Mouse (Mus musculus): ENCODE measurements at regions not wholly inside any gene's neighbourhood (a gene's known extent, or its start where the extent isn't known, plus 50 kb on each side); places are given as distances from the start of the nearest gene placed in this dataset.
A peak's percentile ranks its signal among the peaks of the same experiment; 100 is the strongest.

DNA sequence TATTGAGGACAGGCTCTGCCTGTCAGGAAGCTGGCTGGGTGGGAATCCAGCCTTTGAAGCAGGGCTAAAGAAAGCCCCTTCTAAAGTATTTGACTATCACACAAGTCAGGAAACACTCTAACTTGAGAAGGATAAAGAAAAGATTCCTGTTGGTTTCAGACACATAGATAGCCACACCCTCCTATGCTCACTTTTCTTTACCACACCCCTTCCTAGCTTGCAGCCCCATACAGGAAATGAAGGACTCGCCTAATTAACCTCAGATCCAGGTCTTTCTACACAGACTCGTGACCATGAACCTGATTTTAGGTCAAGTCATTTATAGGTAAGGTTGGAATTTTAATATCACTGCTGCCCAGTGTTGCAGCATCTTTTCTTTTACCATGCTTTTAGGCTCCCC, 154.9 kb downstream of the Tex36 start:
- no peaks in the 10 kb centered on the region for H3K27me3 ChIP-seq (replicated peaks; ENCODE audit: control insufficient read depth, insufficient read depth, low read length)
- ATAC-seq: no peak
- WGBS: 40% methylated on average over 2 of the region's 2 CpGs

GRCm38 (mm10) chr7:133441661-133442060, 160.3 kb downstream of the Tex36 start:
- peaks cover 24% of the 10 kb centered on the region for H3K4me1 ChIP-seq (replicated peaks; ENCODE audit: control insufficient read depth, insufficient read depth, low read length)
- peak overlapping the region; percentile 69 for H3K27ac ChIP-seq (ENCODE audit: low read length)

More for the DNA sequence above, 154.9 kb downstream of the Tex36 start:
- Histone ChIP-seq H3K9me3 (ENCODE audit: control insufficient read depth, low read length) (no peaks in the 10 kb centered on the region), H3K4me3 (replicated peaks; ENCODE audit: low read length) (no peak overlapping the region), H3K36me3 (ENCODE audit: control insufficient read depth, insufficient read depth) (no peaks in the 10 kb centered on the region), H3K9ac (replicated peaks; ENCODE audit: low read depth, low read length) (no peak overlapping the region), H3K4me2 (ENCODE audit: low read length) (no peak overlapping the region), H3K27ac (ENCODE audit: low read length) (no peak overlapping the region), H3K4me1 (replicated peaks; ENCODE audit: control insufficient read depth, insufficient read depth, low read length) (peaks cover 3% of the 10 kb centered on the region; the same call in 1 of the 2 replicates)

GRCm38 (mm10) chr7:133441169-133441568, 160.8 kb downstream of the Tex36 start:
- no peaks in the 10 kb centered on the region for H3K27me3 ChIP-seq (replicated peaks; ENCODE audit: control insufficient read depth, insufficient read depth, low read length)
- peak overlapping the region; percentile 30 for H3K9ac ChIP-seq (replicated peaks; ENCODE audit: low read depth, low read length)
- H3K4me3 ChIP-seq (replicated peaks; ENCODE audit: low read length): peak overlapping the region; percentile 20
- H3K36me3 ChIP-seq (ENCODE audit: control insufficient read depth, insufficient read depth): no peaks in the 10 kb centered on the region
- peak overlapping the region; percentile 69 for H3K27ac ChIP-seq (ENCODE audit: low read length)
- no peaks in the 10 kb centered on the region for H3K9me3 ChIP-seq (ENCODE audit: control insufficient read depth, low read length)
- peaks cover 24% of the 10 kb centered on the region for H3K4me1 ChIP-seq (replicated peaks; ENCODE audit: control insufficient read depth, insufficient read depth, low read length)
- ATAC-seq: peak; percentile 55
- WGBS: 9% methylated on average over 6 of the region's 6 CpGs
- H3K4me2 ChIP-seq (ENCODE audit: low read length): peak overlapping the region; percentile 49

More at GRCm38 (mm10) chr7:133441661-133442060, 160.3 kb downstream of the Tex36 start:
- Histone ChIP-seq H3K27me3 (replicated peaks; ENCODE audit: control insufficient read depth, insufficient read depth, low read length) (no peaks in the 10 kb centered on the region), H3K9me3 (ENCODE audit: control insufficient read depth, low read length) (no peaks in the 10 kb centered on the region), H3K4me2 (ENCODE audit: low read length) (0 out of 2 replicates have a peak overlapping the region, but pooled peaks have one; percentile 16), H3K4me3 (replicated peaks; ENCODE audit: low read length) (no peak overlapping the region), H3K9ac (replicated peaks; ENCODE audit: low read depth, low read length) (no peak overlapping the region), H3K36me3 (ENCODE audit: control insufficient read depth, insufficient read depth) (no peaks in the 10 kb centered on the region)
- no peak for ATAC-seq
- WGBS: 9% methylated on average over 4 of the region's 4 CpGs

GRCm38 (mm10) chr7:133440711-133441110, 161.2 kb downstream of the Tex36 start:
- H3K27ac ChIP-seq (ENCODE audit: low read length): peak overlapping the region; percentile 69
- no peaks in the 10 kb centered on the region for H3K27me3 ChIP-seq (replicated peaks; ENCODE audit: control insufficient read depth, insufficient read depth, low read length)
- H3K9me3 ChIP-seq (ENCODE audit: control insufficient read depth, low read length): no peaks in the 10 kb centered on the region
- 6% methylated on average over 12 of the region's 12 CpGs for WGBS
- peak overlapping the region; percentile 30 for H3K9ac ChIP-seq (replicated peaks; ENCODE audit: low read depth, low read length)
- peak overlapping the region; percentile 49 for H3K4me2 ChIP-seq (ENCODE audit: low read length)
- ATAC-seq: peak; percentile 87
- peak overlapping the region; percentile 20 for H3K4me3 ChIP-seq (replicated peaks; ENCODE audit: low read length)
- no peaks in the 10 kb centered on the region for H3K36me3 ChIP-seq (ENCODE audit: control insufficient read depth, insufficient read depth)
- peaks cover 24% of the 10 kb centered on the region for H3K4me1 ChIP-seq (replicated peaks; ENCODE audit: control insufficient read depth, insufficient read depth, low read length)

DNA sequence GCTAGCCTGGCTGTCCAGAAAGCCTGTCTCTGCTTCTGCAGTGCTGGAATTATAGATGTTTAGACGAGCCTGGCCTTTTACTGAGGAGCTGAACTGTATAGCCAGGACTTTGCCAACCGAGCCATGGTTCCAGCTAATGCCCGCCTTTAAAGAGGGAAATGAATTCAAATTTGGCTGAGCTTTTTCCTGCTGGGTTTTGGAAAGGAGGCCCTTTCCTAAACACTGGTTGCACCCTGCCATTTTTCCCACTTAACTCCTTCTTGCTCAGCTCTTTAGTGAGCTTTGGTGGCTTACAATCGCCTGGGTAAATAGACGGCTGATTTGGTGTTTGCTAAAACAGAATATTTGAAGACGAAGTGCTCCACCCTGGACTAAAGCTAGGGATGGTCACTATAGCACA, 161.9 kb downstream of the Tex36 start:
- no peaks in the 10 kb centered on the region for H3K9me3 ChIP-seq (ENCODE audit: control insufficient read depth, low read length)
- H3K27ac ChIP-seq (ENCODE audit: low read length): peak overlapping the region; percentile 31
- no peak overlapping the region; the same call in 1 of the 2 replicates for H3K4me2 ChIP-seq (ENCODE audit: low read length)
- no peak overlapping the region for H3K9ac ChIP-seq (replicated peaks; ENCODE audit: low read depth, low read length)
- H3K4me1 ChIP-seq (replicated peaks; ENCODE audit: control insufficient read depth, insufficient read depth, low read length): peaks cover 24% of the 10 kb centered on the region
- no peaks in the 10 kb centered on the region for H3K36me3 ChIP-seq (ENCODE audit: control insufficient read depth, insufficient read depth)
- H3K27me3 ChIP-seq (replicated peaks; ENCODE audit: control insufficient read depth, insufficient read depth, low read length): no peaks in the 10 kb centered on the region
- WGBS: 10% methylated on average over 6 of the region's 6 CpGs
- no peak overlapping the region for H3K4me3 ChIP-seq (replicated peaks; ENCODE audit: low read length)
- peak; percentile 39 for ATAC-seq

- Histone ChIP-seq H3K27ac (ENCODE audit: low read length) (no peak overlapping the region), H3K27me3 (replicated peaks; ENCODE audit: control insufficient read depth, insufficient read depth, low read length) (no peaks in the 10 kb centered on the region), H3K4me2 (ENCODE audit: low read length) (no peak overlapping the region), H3K4me3 (replicated peaks; ENCODE audit: low read length) (no peak overlapping the region), H3K36me3 (ENCODE audit: control insufficient read depth, insufficient read depth) (no peaks in the 10 kb centered on the region), H3K4me1 (replicated peaks; ENCODE audit: control insufficient read depth, insufficient read depth, low read length) (peaks cover 24% of the 10 kb centered on the region), H3K9me3 (ENCODE audit: control insufficient read depth, low read length) (no peaks in the 10 kb centered on the region), H3K9ac (replicated peaks; ENCODE audit: low read depth, low read length) (no peak overlapping the region)
- WGBS: 44% methylated on average over 6 of the region's 6 CpGs
- ATAC-seq: no peak
Observed at GRCm38 (mm10) chr7:133438631-133439030, 163.3 kb downstream of the Tex36 start.

DNA sequence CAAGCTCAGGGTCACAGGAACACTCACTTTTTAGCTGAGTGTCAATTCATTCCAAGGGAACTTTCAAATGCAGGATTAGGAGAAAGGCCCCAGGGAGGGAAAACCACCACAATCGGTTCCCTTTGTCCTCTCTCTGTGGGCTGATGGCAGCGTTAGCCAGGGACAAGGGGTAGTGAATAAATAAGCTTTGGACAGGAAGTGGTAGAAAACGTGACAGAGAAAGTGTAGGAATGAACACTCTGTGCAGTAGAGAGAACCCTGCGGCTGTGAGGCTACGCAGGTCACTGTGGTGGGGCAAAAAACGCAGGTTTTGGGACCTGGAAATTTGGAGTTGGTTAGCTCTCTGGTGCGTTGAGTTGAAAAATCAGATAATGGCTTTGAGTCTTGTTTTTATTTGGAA, 164.1 kb downstream of the Tex36 start:
- Histone ChIP-seq H3K9ac (replicated peaks; ENCODE audit: low read depth, low read length) (no peak overlapping the region), H3K4me1 (replicated peaks; ENCODE audit: control insufficient read depth, insufficient read depth, low read length) (peaks cover 24% of the 10 kb centered on the region), H3K4me2 (ENCODE audit: low read length) (no peak overlapping the region), H3K4me3 (replicated peaks; ENCODE audit: low read length) (no peak overlapping the region), H3K9me3 (ENCODE audit: control insufficient read depth, low read length) (no peaks in the 10 kb centered on the region), H3K27me3 (replicated peaks; ENCODE audit: control insufficient read depth, insufficient read depth, low read length) (no peaks in the 10 kb centered on the region), H3K36me3 (ENCODE audit: control insufficient read depth, insufficient read depth) (no peaks in the 10 kb centered on the region), H3K27ac (ENCODE audit: low read length) (no peak overlapping the region)
- ATAC-seq: peak; percentile 23; the same call in 1 of the 2 replicates
- WGBS: 4% methylated on average over 7 of the region's 7 CpGs

DNA sequence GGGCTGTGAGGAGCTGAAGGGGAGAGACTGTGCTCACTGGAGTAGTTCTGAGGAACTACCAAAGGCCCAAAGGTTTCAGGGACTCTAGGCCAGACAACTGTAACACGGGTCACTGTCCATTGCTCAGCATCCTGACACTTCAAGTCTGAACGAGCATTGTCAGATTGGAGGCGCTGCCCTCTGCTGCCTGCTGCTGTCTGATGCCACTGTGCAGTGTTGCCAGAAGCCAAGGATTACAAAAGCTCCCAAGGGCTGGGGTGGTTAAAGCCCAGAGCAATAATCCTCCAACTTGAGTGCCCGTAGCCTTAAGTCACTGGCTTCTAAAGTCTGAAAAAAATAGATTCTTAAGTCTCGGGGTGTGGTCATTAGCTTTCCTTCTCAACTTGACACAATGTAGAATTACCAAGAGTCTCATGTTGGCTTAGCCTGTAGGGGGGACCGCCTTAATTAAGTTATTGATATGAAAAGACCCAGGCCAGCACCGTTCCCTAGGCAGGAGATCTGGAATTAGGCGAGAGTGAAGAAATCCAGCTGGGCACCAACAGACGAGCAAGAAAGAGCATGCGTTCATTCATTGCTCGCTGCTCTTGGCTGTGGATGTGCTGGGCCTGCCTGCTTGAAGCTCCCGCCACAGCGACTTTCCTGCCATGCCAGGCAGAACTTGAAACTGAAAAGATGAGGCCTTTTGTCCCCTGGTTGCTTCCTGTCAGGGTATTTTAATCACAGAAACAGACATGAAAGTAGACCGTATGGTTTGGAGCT, 166.2 kb downstream of the Tex36 start:
- H3K4me2 ChIP-seq (ENCODE audit: low read length): no peak overlapping the region
- 44% methylated on average over 14 of the region's 14 CpGs for WGBS
- H3K27me3 ChIP-seq (replicated peaks; ENCODE audit: control insufficient read depth, insufficient read depth, low read length): no peaks in the 10 kb centered on the region
- H3K9me3 ChIP-seq (ENCODE audit: control insufficient read depth, low read length): no peaks in the 10 kb centered on the region
- no peak for ATAC-seq
- H3K27ac ChIP-seq (ENCODE audit: low read length): no peak overlapping the region
- no peak overlapping the region for H3K4me3 ChIP-seq (replicated peaks; ENCODE audit: low read length)
- H3K9ac ChIP-seq (replicated peaks; ENCODE audit: low read depth, low read length): no peak overlapping the region
- peaks cover 9% of the 10 kb centered on the region for H3K4me1 ChIP-seq (replicated peaks; ENCODE audit: control insufficient read depth, insufficient read depth, low read length)
- H3K36me3 ChIP-seq (ENCODE audit: control insufficient read depth, insufficient read depth): no peaks in the 10 kb centered on the region

- no peak for ATAC-seq
- Histone ChIP-seq H3K4me1 (replicated peaks; ENCODE audit: control insufficient read depth, insufficient read depth, low read length) (0 out of 2 replicates have a peak, but pooled peaks cover 3% of the 10 kb centered on the region), H3K27ac (ENCODE audit: low read length) (no peak overlapping the region), H3K9ac (replicated peaks; ENCODE audit: low read depth, low read length) (no peak overlapping the region), H3K4me3 (replicated peaks; ENCODE audit: low read length) (no peak overlapping the region), H3K27me3 (replicated peaks; ENCODE audit: control insufficient read depth, insufficient read depth, low read length) (no peaks in the 10 kb centered on the region), H3K4me2 (ENCODE audit: low read length) (no peak overlapping the region), H3K36me3 (ENCODE audit: control insufficient read depth, insufficient read depth) (no peaks in the 10 kb centered on the region), H3K9me3 (ENCODE audit: control insufficient read depth, low read length) (no peaks in the 10 kb centered on the region)
- WGBS: 82% methylated on average over 17 of the region's 17 CpGs
Observed at GRCm38 (mm10) chr7:133434027-133434820, 167.7 kb downstream of the Tex36 start.

Data from forebrain, embryonic 16.5 days (tissue).